Mouse (Mus musculus): Measurements from ENCODE around the gene Sptbn1. TPM values are rescaled to one million over a fixed set of nuclear protein-coding genes. Genes with fewer than 3 reads are reported as not detected.

The Sptbn1 gene
- polyA plus RNA-seq, 1 experiment from 2014 or later = 159 TPM

GRCm38 (mm10) chr11:30210100-30210811, 57.7 kb downstream of the Sptbn1 start:
- Histone ChIP-seq H3K27ac (ENCODE audit: low read length) (no peak overlapping the region), H3K9me3 (ENCODE audit: control insufficient read depth, low read length) (no peaks in the 10 kb centered on the region), H3K4me2 (ENCODE audit: low read length) (no peak overlapping the region), H3K4me1 (replicated peaks; ENCODE audit: control insufficient read depth, insufficient read depth, low read length) (peaks cover 4% of the 10 kb centered on the region; the same call in 1 of the 2 replicates), H3K36me3 (ENCODE audit: control insufficient read depth, insufficient read depth) (peaks cover 2% of the 10 kb centered on the region; the same call in 1 of the 2 replicates), H3K9ac (replicated peaks; ENCODE audit: low read depth, low read length) (no peak overlapping the region), H3K4me3 (replicated peaks; ENCODE audit: low read length) (no peak overlapping the region), H3K27me3 (replicated peaks; ENCODE audit: control insufficient read depth, insufficient read depth, low read length) (no peaks in the 10 kb centered on the region)
- 88% methylated on average over 6 of the region's 6 CpGs for WGBS
- ATAC-seq = no peak

GRCm38 (mm10) chr11:30209495-30209894, 58.5 kb downstream of the Sptbn1 start:
- ATAC-seq = peak; percentile 25; the same call in 1 of the 2 replicates
- Histone ChIP-seq H3K36me3 (ENCODE audit: control insufficient read depth, insufficient read depth) (peaks cover 2% of the 10 kb centered on the region; the same call in 1 of the 2 replicates), H3K4me3 (replicated peaks; ENCODE audit: low read length) (no peak overlapping the region), H3K4me2 (ENCODE audit: low read length) (no peak overlapping the region), H3K9ac (replicated peaks; ENCODE audit: low read depth, low read length) (no peak overlapping the region), H3K4me1 (replicated peaks; ENCODE audit: control insufficient read depth, insufficient read depth, low read length) (peaks cover 4% of the 10 kb centered on the region; the same call in 1 of the 2 replicates), H3K9me3 (ENCODE audit: control insufficient read depth, low read length) (no peaks in the 10 kb centered on the region), H3K27ac (ENCODE audit: low read length) (no peak overlapping the region), H3K27me3 (replicated peaks; ENCODE audit: control insufficient read depth, insufficient read depth, low read length) (no peaks in the 10 kb centered on the region)
- 43% methylated on average over 4 of the region's 4 CpGs for WGBS

GRCm38 (mm10) chr11:30204398-30204797, 63.6 kb downstream of the Sptbn1 start:
- no peaks in the 10 kb centered on the region for H3K27me3 ChIP-seq (replicated peaks; ENCODE audit: control insufficient read depth, insufficient read depth, low read length)
- ATAC-seq = no peak
- H3K27ac ChIP-seq (ENCODE audit: low read length) = no peak overlapping the region
- H3K9ac ChIP-seq (replicated peaks; ENCODE audit: low read depth, low read length) = no peak overlapping the region
- H3K4me1 ChIP-seq (replicated peaks; ENCODE audit: control insufficient read depth, insufficient read depth, low read length) = peaks cover under 1% of the 10 kb centered on the region; the same call in 1 of the 2 replicates
- no peak overlapping the region for H3K4me2 ChIP-seq (ENCODE audit: low read length)
- H3K4me3 ChIP-seq (replicated peaks; ENCODE audit: low read length) = no peak overlapping the region
- no peaks in the 10 kb centered on the region for H3K9me3 ChIP-seq (ENCODE audit: control insufficient read depth, low read length)
- peaks cover 8% of the 10 kb centered on the region; the same call in 1 of the 2 replicates for H3K36me3 ChIP-seq (ENCODE audit: control insufficient read depth, insufficient read depth)

- H3K4me3 ChIP-seq (replicated peaks; ENCODE audit: low read length) = no peak overlapping the region
- 0 out of 2 replicates have a peak, but pooled peaks cover 5% of the 10 kb centered on the region for H3K36me3 ChIP-seq (ENCODE audit: control insufficient read depth, insufficient read depth)
- no peak overlapping the region for H3K4me2 ChIP-seq (ENCODE audit: low read length)
- no peaks in the 10 kb centered on the region for H3K27me3 ChIP-seq (replicated peaks; ENCODE audit: control insufficient read depth, insufficient read depth, low read length)
- no peak overlapping the region for H3K27ac ChIP-seq (ENCODE audit: low read length)
- H3K4me1 ChIP-seq (replicated peaks; ENCODE audit: control insufficient read depth, insufficient read depth, low read length) = peaks cover 10% of the 10 kb centered on the region
- ATAC-seq = no peak
- no peak overlapping the region for H3K9ac ChIP-seq (replicated peaks; ENCODE audit: low read depth, low read length)
- H3K9me3 ChIP-seq (ENCODE audit: control insufficient read depth, low read length) = no peaks in the 10 kb centered on the region
Observed at GRCm38 (mm10) chr11:30200391-30200790, 67.6 kb downstream of the Sptbn1 start.

- Histone ChIP-seq H3K4me1 (replicated peaks; ENCODE audit: control insufficient read depth, insufficient read depth, low read length) (peaks cover 10% of the 10 kb centered on the region), H3K4me3 (replicated peaks; ENCODE audit: low read length) (peak overlapping the region; percentile 49), H3K27me3 (replicated peaks; ENCODE audit: control insufficient read depth, insufficient read depth, low read length) (no peaks in the 10 kb centered on the region), H3K27ac (ENCODE audit: low read length) (no peak overlapping the region), H3K4me2 (ENCODE audit: low read length) (peak overlapping the region; percentile 81), H3K9me3 (ENCODE audit: control insufficient read depth, low read length) (no peaks in the 10 kb centered on the region), H3K9ac (replicated peaks; ENCODE audit: low read depth, low read length) (peak overlapping the region; percentile 53), H3K36me3 (ENCODE audit: control insufficient read depth, insufficient read depth) (0 out of 2 replicates have a peak, but pooled peaks cover 5% of the 10 kb centered on the region)
- peak; percentile 92 for ATAC-seq
- WGBS = under 1% methylated on average over 34 of the region's 34 CpGs
Observed at GRCm38 (mm10) chr11:30198091-30198675, 69.8 kb downstream of the Sptbn1 start.

GRCm38 (mm10) chr11:30197564-30198090, 70.3 kb downstream of the Sptbn1 start:
- 1% methylated on average over 21 of the region's 21 CpGs for WGBS
- peak overlapping the region; percentile 53 for H3K9ac ChIP-seq (replicated peaks; ENCODE audit: low read depth, low read length)

GRCm38 (mm10) chr11:30196368-30197070, 71.5 kb downstream of the Sptbn1 start:
- WGBS = 69% methylated on average over 4 of the region's 4 CpGs
- ATAC-seq = no peak
- no peak overlapping the region for H3K4me2 ChIP-seq (ENCODE audit: low read length)
- H3K4me1 ChIP-seq (replicated peaks; ENCODE audit: control insufficient read depth, insufficient read depth, low read length) = peaks cover 10% of the 10 kb centered on the region
- H3K9ac ChIP-seq (replicated peaks; ENCODE audit: low read depth, low read length) = no peak overlapping the region
- H3K4me3 ChIP-seq (replicated peaks; ENCODE audit: low read length) = no peak overlapping the region
- no peaks in the 10 kb centered on the region for H3K27me3 ChIP-seq (replicated peaks; ENCODE audit: control insufficient read depth, insufficient read depth, low read length)
- no peaks in the 10 kb centered on the region for H3K36me3 ChIP-seq (ENCODE audit: control insufficient read depth, insufficient read depth)
- no peaks in the 10 kb centered on the region for H3K9me3 ChIP-seq (ENCODE audit: control insufficient read depth, low read length)
- H3K27ac ChIP-seq (ENCODE audit: low read length) = no peak overlapping the region

More at GRCm38 (mm10) chr11:30197564-30198090, 70.3 kb downstream of the Sptbn1 start:
- H3K36me3 ChIP-seq (ENCODE audit: control insufficient read depth, insufficient read depth) = 0 out of 2 replicates have a peak, but pooled peaks cover 5% of the 10 kb centered on the region
- peaks cover 10% of the 10 kb centered on the region for H3K4me1 ChIP-seq (replicated peaks; ENCODE audit: control insufficient read depth, insufficient read depth, low read length)
- no peaks in the 10 kb centered on the region for H3K27me3 ChIP-seq (replicated peaks; ENCODE audit: control insufficient read depth, insufficient read depth, low read length)
- no peak overlapping the region for H3K27ac ChIP-seq (ENCODE audit: low read length)
- peak overlapping the region; percentile 81 for H3K4me2 ChIP-seq (ENCODE audit: low read length)
- peak overlapping the region; percentile 49 for H3K4me3 ChIP-seq (replicated peaks; ENCODE audit: low read length)
- ATAC-seq = peak; percentile 50
- no peaks in the 10 kb centered on the region for H3K9me3 ChIP-seq (ENCODE audit: control insufficient read depth, low read length)

- Histone ChIP-seq H3K9ac (replicated peaks; ENCODE audit: low read depth, low read length) (no peak overlapping the region), H3K27me3 (replicated peaks; ENCODE audit: control insufficient read depth, insufficient read depth, low read length) (no peaks in the 10 kb centered on the region), H3K4me1 (replicated peaks; ENCODE audit: control insufficient read depth, insufficient read depth, low read length) (peaks cover 10% of the 10 kb centered on the region), H3K36me3 (ENCODE audit: control insufficient read depth, insufficient read depth) (no peaks in the 10 kb centered on the region), H3K4me3 (replicated peaks; ENCODE audit: low read length) (no peak overlapping the region), H3K27ac (ENCODE audit: low read length) (no peak overlapping the region), H3K4me2 (ENCODE audit: low read length) (no peak overlapping the region), H3K9me3 (ENCODE audit: control insufficient read depth, low read length) (no peaks in the 10 kb centered on the region)
- ATAC-seq = no peak
- 74% methylated on average over 3 of the region's 3 CpGs for whole genome bisulfite sequencing
Observed at GRCm38 (mm10) chr11:30195756-30196155, 72.2 kb downstream of the Sptbn1 start.

GRCm38 (mm10) chr11:30194800-30195199, 73.2 kb downstream of the Sptbn1 start:
- WGBS = 85% methylated on average over 1 of the region's 1 CpGs
- no peaks in the 10 kb centered on the region for H3K9me3 ChIP-seq (ENCODE audit: control insufficient read depth, low read length)
- ATAC-seq = no peak
- no peaks in the 10 kb centered on the region for H3K36me3 ChIP-seq (ENCODE audit: control insufficient read depth, insufficient read depth)
- no peak overlapping the region for H3K4me2 ChIP-seq (ENCODE audit: low read length)
- no peak overlapping the region for H3K9ac ChIP-seq (replicated peaks; ENCODE audit: low read depth, low read length)
- peaks cover 10% of the 10 kb centered on the region for H3K4me1 ChIP-seq (replicated peaks; ENCODE audit: control insufficient read depth, insufficient read depth, low read length)
- no peak overlapping the region for H3K4me3 ChIP-seq (replicated peaks; ENCODE audit: low read length)
- no peak overlapping the region for H3K27ac ChIP-seq (ENCODE audit: low read length)
- no peaks in the 10 kb centered on the region for H3K27me3 ChIP-seq (replicated peaks; ENCODE audit: control insufficient read depth, insufficient read depth, low read length)

Data from forebrain, embryonic 16.5 days (tissue).